Mouse (Mus musculus) limb, embryonic 13.5 days (tissue): ENCODE measurements at regions not wholly inside any gene's neighbourhood (a gene's known extent, or its start where the extent isn't known, plus 50 kb on each side); places are given as distances from the start of the nearest gene placed in this dataset.

ENCODE experiments used
- ATAC-seq: fragments of 200-750 bp; cut with Nextera tagmentation; 2 replicates; pipeline ENCODE4 v1.8.0; 2017; ENCODE audit warnings: low read depth, moderate number of reproducible peaks, moderate TSS enrichment; ENCODE audit not compliant: low FRiP score
- H3K27ac ChIP-seq: fragments of 300-500 bp; sonication (generic); 2 replicates; pipeline ENCODE4 v1.5.1; 2015; ENCODE audit warnings: inconsistent platforms, mild to moderate bottlenecking, moderate library complexity
- H3K27me3 ChIP-seq: fragments of 300-500 bp; sonication (generic); 2 replicates; pipeline ENCODE4 v1.6.1; 2015; ENCODE audit warnings: mild to moderate bottlenecking, inconsistent platforms
- H3K36me3 ChIP-seq: fragments of 300-500 bp; sonication (generic); 2 replicates; pipeline ENCODE4 v1.6.1; 2015; ENCODE audit warnings: inconsistent platforms, mild to moderate bottlenecking, moderate library complexity
- H3K4me1 ChIP-seq: fragments of 300-500 bp; sonication (generic); 2 replicates; pipeline ENCODE4 v1.6.1; 2015; ENCODE audit warnings: inconsistent platforms
- H3K4me2 ChIP-seq: fragments of 300-500 bp; sonication (generic); replicated peaks from 2 replicates; pipeline ENCODE4 v1.6.1; 2015; ENCODE audit warnings: inconsistent platforms, mild to moderate bottlenecking, moderate library complexity
- H3K4me3 ChIP-seq: fragments of 300-500 bp; sonication (generic); 2 replicates; pipeline ENCODE4 v1.5.1; 2015; ENCODE audit warnings: moderate library complexity, mild to moderate bottlenecking, inconsistent platforms
- H3K9ac ChIP-seq: fragments of 300-500 bp; sonication (generic); 2 replicates; pipeline ENCODE4 v1.6.1; 2015; ENCODE audit warnings: mild to moderate bottlenecking, inconsistent platforms
- H3K9me3 ChIP-seq: fragments of 300-500 bp; sonication (generic); 2 replicates; pipeline ENCODE4 v1.6.1; 2016; ENCODE audit warnings: inconsistent platforms
- WGBS: fragments of 180-500 bp; shearing (Covaris S2); methylation state at CpG from one replicate; pipeline ENCODE4 v1.1.7; 2015; 5-methylcytosine and 5-hydroxymethylcytosine counted together

DNA sequence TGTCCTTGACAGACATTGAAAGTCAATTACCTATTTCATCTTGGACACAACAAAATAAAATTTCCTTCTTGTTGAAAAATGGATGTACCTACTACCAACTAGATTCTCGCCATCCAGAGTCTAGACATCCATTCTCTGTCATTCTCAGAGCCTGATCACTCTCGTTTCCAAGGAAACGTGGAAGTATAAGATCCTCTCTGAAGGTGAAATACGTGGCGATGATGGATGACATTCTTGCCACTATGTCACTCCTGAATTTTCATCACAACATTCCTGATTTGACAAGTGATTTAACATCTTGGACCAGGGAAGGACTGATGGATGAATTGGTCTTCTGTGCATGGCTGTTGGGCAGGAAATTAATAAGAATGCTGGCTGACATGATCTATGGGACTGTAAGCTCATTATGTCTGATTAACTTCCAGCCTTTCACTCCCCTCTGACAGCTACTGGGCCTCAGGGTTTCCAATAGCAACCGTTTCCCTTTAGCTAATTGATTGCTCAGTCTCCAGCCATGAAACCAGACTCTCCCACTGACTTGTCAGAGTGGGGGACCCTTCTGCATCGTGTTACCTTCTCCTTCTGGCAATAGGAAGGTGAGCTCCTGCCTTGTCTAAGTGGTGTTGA lies 140.7 kb upstream of the Gm12728 start:
- Histone ChIP-seq H3K36me3 (no peaks in the 10 kb centered on the region), H3K4me1 (peaks cover 6% of the 10 kb centered on the region; the same call in 1 of the 2 replicates)
- 37% methylated on average over 7 of the region's 7 CpGs for WGBS

DNA sequence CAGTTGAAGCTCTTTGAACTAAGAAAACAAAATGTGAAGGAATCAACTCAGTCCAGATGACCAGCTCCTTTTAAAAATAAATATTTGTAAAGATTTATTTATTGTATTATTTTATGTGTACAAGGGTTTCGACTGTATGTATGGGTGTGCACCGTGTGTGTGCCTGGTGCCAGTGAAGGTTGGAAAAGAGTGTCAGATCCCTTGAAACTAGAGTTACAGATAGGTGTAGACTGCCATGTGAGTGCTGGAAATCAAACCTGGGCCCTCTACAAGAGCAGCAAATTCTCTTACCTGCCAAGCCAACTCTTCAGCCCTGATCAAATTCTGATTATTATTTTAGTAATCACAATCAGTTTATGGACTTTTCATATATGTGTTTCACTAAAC lies 140.2 kb upstream of the Gm12728 start:
- WGBS, result 37% methylated on average over 2 of the region's 2 CpGs

More for the DNA sequence above, 140.7 kb upstream of the Gm12728 start:
- Histone ChIP-seq H3K4me3 (no peak overlapping the region), H3K27me3 (no peaks in the 10 kb centered on the region), H3K4me2 (no peak overlapping the region), H3K9ac (no peak overlapping the region), H3K27ac (no peak overlapping the region), H3K9me3 (no peaks in the 10 kb centered on the region)
- ATAC-seq, result no peak

DNA sequence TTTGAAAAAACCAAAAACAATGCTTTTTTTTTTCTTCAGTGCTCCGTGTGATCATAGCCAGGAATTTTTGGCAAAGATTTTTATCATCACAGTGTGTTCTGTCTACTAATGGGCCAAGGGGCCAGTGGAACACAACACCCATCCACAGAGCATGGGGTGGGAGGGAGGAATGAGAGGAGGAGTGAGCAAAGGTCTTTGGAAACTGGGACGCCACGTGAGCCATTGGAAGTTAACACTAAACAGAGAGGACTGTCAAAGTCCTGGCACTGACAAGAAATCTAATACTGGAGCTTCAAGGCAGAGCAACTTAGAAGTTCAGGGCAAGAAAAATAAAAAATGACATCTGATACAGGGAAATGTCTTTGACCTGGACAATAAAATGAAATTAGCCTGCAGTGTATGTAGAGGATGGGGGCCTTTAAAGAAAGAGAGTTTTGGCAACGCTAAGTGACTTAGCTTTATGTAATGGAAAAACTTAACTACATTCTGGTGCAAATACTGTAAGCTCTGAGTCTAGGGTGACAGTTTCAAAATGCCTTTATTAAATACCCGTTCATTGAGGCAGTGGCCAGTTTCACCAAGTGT lies 133.5 kb upstream of the Gm12728 start:
- H3K4me2 ChIP-seq, result no peak overlapping the region
- no peak overlapping the region for H3K9ac ChIP-seq
- ATAC-seq, result peak; percentile 71
- no peak overlapping the region for H3K27ac ChIP-seq
- H3K4me1 ChIP-seq, result peaks cover 16% of the 10 kb centered on the region
- H3K4me3 ChIP-seq, result no peak overlapping the region
- H3K27me3 ChIP-seq, result no peaks in the 10 kb centered on the region
- WGBS, result 32% methylated on average over 5 of the region's 5 CpGs
- H3K9me3 ChIP-seq, result no peaks in the 10 kb centered on the region
- no peaks in the 10 kb centered on the region for H3K36me3 ChIP-seq

More for the DNA sequence above, 140.2 kb upstream of the Gm12728 start:
- Histone ChIP-seq H3K9ac (no peak overlapping the region), H3K27me3 (no peaks in the 10 kb centered on the region), H3K27ac (no peak overlapping the region), H3K9me3 (no peaks in the 10 kb centered on the region), H3K4me2 (no peak overlapping the region), H3K36me3 (no peaks in the 10 kb centered on the region), H3K4me3 (no peak overlapping the region), H3K4me1 (peaks cover 6% of the 10 kb centered on the region; the same call in 1 of the 2 replicates)
- no peak for ATAC-seq

DNA sequence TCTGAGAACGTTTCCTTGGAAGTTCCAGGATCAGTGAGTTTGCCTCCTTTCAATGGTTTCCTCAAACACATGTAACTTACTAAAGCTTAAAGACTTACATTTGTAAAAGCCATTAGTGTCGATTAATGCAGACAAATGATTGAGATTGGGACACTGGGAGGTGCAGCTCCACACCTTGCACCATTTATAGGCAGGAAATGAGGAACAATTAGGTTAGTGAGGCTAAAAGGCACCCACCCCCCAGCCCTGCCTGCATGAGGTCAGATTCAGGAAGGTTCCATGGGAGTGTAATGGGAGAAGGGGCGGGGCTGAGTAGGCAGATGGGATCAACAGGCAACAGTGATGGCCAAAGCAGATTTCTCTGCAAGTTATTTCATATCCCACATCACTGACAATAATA lies 131.1 kb upstream of the Gm12728 start:
- H3K4me3 ChIP-seq, result no peak overlapping the region
- H3K27ac ChIP-seq, result 0 out of 2 replicates have a peak overlapping the region, but pooled peaks have one; percentile 11
- no peak overlapping the region for H3K4me2 ChIP-seq
- H3K4me1 ChIP-seq, result peaks cover 26% of the 10 kb centered on the region
- no peaks in the 10 kb centered on the region for H3K27me3 ChIP-seq
- no peaks in the 10 kb centered on the region for H3K9me3 ChIP-seq
- H3K9ac ChIP-seq, result no peak overlapping the region
- 28% methylated on average over 3 of the region's 3 CpGs for WGBS
- H3K36me3 ChIP-seq, result no peaks in the 10 kb centered on the region
- ATAC-seq, result no peak

DNA sequence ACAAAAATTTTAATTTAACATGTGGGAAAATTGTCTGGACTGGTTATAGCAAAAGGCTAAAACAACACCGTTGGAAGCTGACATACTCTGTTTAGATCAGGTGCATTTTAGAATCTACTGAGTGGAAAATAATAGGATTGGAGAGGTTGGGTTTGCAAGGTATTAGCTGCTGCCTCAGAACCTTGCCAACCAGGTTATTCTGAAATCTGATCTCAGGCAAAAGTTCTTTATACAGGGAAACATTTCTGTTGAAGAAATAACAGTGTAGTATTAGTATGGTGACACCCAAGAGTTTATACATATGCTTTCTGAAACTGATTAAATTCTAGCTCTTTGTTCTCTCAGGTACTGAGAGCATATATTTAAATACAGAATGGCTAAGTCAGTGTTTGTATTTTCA lies 113.0 kb upstream of the Gm12728 start:
- 67% methylated on average over 1 of the region's 1 CpGs for whole genome bisulfite sequencing
- Histone ChIP-seq H3K9me3 (no peaks in the 10 kb centered on the region), H3K4me3 (no peak overlapping the region), H3K9ac (no peak overlapping the region), H3K27ac (no peak overlapping the region), H3K36me3 (no peaks in the 10 kb centered on the region), H3K4me2 (no peak overlapping the region), H3K4me1 (no peaks in the 10 kb centered on the region), H3K27me3 (no peaks in the 10 kb centered on the region)
- ATAC-seq, result no peak

DNA sequence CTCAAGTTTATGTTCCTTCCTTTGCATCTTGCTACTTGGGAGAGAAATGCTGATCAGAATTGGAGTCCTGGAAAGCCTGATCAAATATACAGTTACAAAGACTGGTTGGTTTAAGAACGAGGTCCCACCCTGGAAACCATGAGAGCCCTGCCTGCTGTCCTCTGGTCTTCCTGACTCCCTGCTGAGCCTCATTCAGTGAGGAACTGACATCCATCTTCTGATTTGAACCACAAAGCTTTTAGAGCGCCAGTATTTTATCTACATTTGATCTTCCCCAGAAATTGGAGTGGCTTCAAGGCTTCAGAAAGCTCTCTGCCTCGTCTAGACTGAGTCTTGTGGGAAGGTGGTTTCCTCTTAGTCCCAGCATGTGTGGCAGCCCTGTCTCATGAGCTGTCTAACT lies 99.0 kb upstream of the Gm12728 start:
- Histone ChIP-seq H3K4me1 (peaks cover 16% of the 10 kb centered on the region), H3K4me3 (no peak overlapping the region), H3K9me3 (no peaks in the 10 kb centered on the region), H3K27ac (no peak overlapping the region), H3K36me3 (no peaks in the 10 kb centered on the region), H3K4me2 (no peak overlapping the region), H3K27me3 (no peaks in the 10 kb centered on the region), H3K9ac (no peak overlapping the region)
- no peak for ATAC-seq
- WGBS, result 46% methylated on average over 3 of the region's 3 CpGs

DNA sequence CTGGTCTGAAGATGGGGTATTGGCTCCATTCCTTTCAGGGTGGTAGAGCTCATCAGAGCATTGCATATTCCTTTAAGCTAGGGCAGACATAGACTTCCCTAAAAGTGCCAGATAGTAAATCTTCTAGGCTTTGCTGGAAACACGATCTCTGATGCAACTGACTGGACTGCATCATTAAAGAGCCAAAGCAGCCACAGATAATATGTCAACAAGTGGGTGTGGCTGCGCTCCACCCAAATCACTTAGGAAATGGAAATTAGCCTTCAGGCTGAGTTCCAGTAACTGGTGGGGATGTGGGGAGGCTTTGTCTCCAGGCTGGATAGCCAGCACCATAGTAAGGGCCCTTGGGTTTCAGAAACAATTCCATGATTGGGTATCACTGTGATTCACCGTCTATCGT lies 97.3 kb upstream of the Gm12728 start:
- 76% methylated on average over 4 of the region's 4 CpGs for WGBS
- Histone ChIP-seq H3K9me3 (no peaks in the 10 kb centered on the region), H3K27ac (no peak overlapping the region), H3K36me3 (no peaks in the 10 kb centered on the region), H3K27me3 (no peaks in the 10 kb centered on the region), H3K9ac (no peak overlapping the region), H3K4me2 (no peak overlapping the region), H3K4me3 (no peak overlapping the region), H3K4me1 (peaks cover 16% of the 10 kb centered on the region)
- no peak for ATAC-seq

DNA sequence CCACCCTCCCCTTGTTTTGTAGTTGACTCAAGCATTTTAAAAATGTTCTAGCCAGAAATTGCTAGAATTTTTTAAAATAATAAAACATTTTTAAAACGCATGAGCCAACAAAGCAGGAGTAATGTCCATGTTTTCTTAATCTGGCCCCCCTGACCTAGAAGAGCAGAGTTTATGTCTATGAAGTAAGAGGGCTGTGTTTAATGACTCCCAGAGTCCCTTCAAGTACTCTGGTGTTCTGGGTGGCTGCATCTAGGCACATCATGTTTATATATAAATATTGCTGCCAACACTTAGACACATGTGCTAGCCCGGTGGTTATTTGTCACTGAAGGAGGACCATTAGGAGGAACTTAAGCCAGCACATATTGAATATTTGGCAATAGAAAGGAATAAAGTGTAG lies 93.8 kb upstream of the Gm12728 start:
- no peak for ATAC-seq
- Histone ChIP-seq H3K27ac (no peak overlapping the region), H3K4me1 (no peaks in the 10 kb centered on the region), H3K4me2 (no peak overlapping the region), H3K36me3 (no peaks in the 10 kb centered on the region), H3K27me3 (no peaks in the 10 kb centered on the region), H3K4me3 (no peak overlapping the region), H3K9me3 (no peaks in the 10 kb centered on the region), H3K9ac (no peak overlapping the region)
- 67% methylated on average over 2 of the region's 2 CpGs for WGBS

DNA sequence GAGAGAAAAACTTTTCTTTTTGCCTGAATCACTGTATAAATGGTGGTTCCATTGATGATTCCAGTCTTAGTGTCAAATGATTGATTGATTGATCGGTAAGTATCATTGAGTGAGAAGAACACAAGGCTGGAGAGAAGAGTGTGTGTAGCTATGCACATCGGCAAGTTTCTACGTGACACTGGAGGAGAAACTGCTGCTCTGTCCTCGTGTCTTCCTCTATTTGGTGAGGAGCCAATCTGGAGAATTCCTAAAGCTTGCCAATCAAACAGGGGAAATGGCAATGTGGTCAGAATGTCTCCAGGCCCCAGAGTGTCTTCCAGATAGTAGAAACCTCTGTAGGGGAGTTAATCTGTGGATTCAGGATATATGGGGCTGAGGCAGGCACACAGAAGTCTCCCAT lies 92.5 kb upstream of the Gm12728 start:
- Histone ChIP-seq H3K4me2 (no peak overlapping the region), H3K4me3 (no peak overlapping the region), H3K9ac (no peak overlapping the region), H3K27ac (no peak overlapping the region), H3K4me1 (no peaks in the 10 kb centered on the region), H3K27me3 (no peaks in the 10 kb centered on the region), H3K9me3 (no peaks in the 10 kb centered on the region), H3K36me3 (no peaks in the 10 kb centered on the region)
- 85% methylated on average over 4 of the region's 4 CpGs for WGBS
- no peak for ATAC-seq

DNA sequence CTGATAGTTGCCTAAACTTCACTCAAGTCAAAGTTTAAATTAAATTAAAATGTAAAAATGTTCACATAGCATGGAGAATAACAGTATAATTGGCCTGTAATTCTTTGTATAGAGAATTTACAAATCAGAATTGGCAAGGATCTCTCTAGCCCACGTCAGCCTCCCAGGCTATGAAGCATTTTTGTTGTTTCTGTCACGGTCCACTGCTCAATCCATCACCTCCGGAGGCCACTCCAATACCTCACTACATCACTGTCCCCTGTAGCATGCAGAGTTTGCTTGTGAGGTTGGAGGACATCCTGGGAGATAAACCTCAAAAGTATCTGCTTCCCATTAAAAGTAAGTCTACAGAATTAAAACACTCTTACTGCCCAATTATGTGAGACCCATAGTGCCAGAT lies 87.6 kb upstream of the Gm12728 start:
- no peak overlapping the region for H3K4me2 ChIP-seq
- H3K9me3 ChIP-seq, result no peaks in the 10 kb centered on the region
- 65% methylated on average over 3 of the region's 3 CpGs for WGBS
- H3K4me3 ChIP-seq, result no peak overlapping the region
- no peaks in the 10 kb centered on the region for H3K4me1 ChIP-seq
- no peaks in the 10 kb centered on the region for H3K36me3 ChIP-seq
- ATAC-seq, result no peak
- no peaks in the 10 kb centered on the region for H3K27me3 ChIP-seq
- no peak overlapping the region for H3K27ac ChIP-seq
- H3K9ac ChIP-seq, result no peak overlapping the region

DNA sequence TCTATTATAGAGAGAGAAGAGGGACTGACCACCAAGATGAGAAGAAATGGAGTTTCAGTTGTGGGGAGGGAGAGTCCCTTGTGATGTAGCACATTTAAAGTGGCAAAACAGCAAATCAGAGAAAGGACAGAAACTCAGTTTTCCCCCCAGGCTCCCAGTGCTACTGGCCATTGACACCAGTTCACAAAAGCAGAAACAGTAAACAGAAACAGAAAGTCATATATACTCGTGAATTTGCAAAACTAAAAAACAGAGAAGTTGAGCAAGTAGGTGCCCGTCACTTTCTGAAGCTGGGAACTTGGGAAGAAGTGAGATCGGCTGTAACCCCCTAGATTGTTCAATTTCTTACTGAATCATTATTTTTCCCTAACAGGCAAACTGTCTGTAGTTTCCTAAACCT lies 86.3 kb upstream of the Gm12728 start:
- Histone ChIP-seq H3K4me2 (no peak overlapping the region), H3K9ac (no peak overlapping the region), H3K27ac (no peak overlapping the region), H3K36me3 (no peaks in the 10 kb centered on the region), H3K9me3 (no peaks in the 10 kb centered on the region), H3K27me3 (no peaks in the 10 kb centered on the region), H3K4me3 (no peak overlapping the region), H3K4me1 (peaks cover 4% of the 10 kb centered on the region)
- WGBS, result 80% methylated on average over 3 of the region's 3 CpGs
- no peak for ATAC-seq

DNA sequence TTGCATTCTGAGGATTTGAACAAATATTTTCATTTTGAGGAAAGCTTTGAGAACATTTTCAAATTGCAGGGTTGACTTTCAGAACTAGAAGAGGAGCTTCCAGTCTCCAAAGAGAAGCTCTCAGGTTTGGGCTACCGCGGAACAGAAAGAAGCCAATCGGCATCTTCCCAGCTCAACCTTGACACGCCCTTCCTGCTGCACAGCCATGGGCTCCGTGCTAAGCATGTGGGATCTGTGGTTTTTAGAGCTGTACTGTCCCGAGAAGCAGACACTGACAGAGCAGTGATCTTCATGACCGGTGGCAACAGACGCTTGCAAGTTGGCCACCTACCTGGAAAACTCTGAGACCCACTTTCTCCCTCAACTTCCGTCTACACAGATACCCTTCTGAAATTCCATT lies 85.4 kb upstream of the Gm12728 start:
- H3K9me3 ChIP-seq, result no peaks in the 10 kb centered on the region
- ATAC-seq, result no peak

DNA sequence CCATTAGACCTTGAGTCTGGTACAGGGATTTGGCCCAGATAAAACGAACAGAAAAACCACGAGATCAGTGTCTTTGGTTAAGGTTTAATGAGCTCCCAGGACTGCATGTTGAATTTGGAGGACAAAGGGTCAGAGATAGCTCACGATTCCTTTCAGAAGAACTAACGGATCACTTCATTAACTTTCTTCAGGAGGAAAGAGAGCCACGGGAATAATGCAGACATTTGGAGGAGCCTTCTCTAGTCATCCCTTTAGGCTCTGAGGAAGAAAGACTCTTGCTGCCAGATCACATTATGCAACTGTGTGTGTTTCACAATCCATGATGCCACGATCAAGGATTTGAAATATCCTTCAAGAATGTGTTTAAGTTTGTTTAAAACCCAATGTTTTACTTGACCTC lies 83.7 kb upstream of the Gm12728 start:
- ATAC-seq, result no peak
- Histone ChIP-seq H3K4me2 (no peak overlapping the region), H3K9me3 (no peaks in the 10 kb centered on the region), H3K36me3 (no peaks in the 10 kb centered on the region), H3K4me1 (peaks cover 14% of the 10 kb centered on the region), H3K27me3 (no peaks in the 10 kb centered on the region), H3K9ac (no peak overlapping the region), H3K4me3 (no peak overlapping the region), H3K27ac (no peak overlapping the region)
- WGBS, result 65% methylated on average over 6 of the region's 6 CpGs

More for the DNA sequence above, 85.4 kb upstream of the Gm12728 start:
- no peaks in the 10 kb centered on the region for H3K36me3 ChIP-seq
- no peak overlapping the region for H3K4me2 ChIP-seq
- H3K4me1 ChIP-seq, result peaks cover 11% of the 10 kb centered on the region
- H3K9ac ChIP-seq, result no peak overlapping the region
- no peaks in the 10 kb centered on the region for H3K27me3 ChIP-seq
- 90% methylated on average over 9 of the region's 9 CpGs for WGBS
- H3K4me3 ChIP-seq, result no peak overlapping the region
- H3K27ac ChIP-seq, result no peak overlapping the region
